Mouse (Mus musculus): Measurements from ENCODE around the gene Phf13.

Phf13 gene

GRCm38 (mm10) chr4:151993035-151993434 lies 3.0 kb downstream of the Phf13 start:
- DNase-seq (ENCODE audit: extremely low read depth, low read depth), result no peak

GRCm38 (mm10) chr4:151992091-151992490 lies 4.0 kb downstream of the Phf13 start:
- DNase-seq (ENCODE audit: extremely low read depth, low read depth), result no peak

- DNase-seq (ENCODE audit: extremely low read depth, low read depth), result no peak
These were observed 7.0 kb downstream of the Phf13 start for GRCm38 (mm10) chr4:151989110-151989488.

- peak; percentile 26 for DNase-seq (ENCODE audit: extremely low read depth, low read depth)
These were observed 7.5 kb downstream of the Phf13 start, which contains the start of gene Thap3 for GRCm38 (mm10) chr4:151988342-151989109. TSS of gene Thap3 (minus strand) at chr4:151988997.

GRCm38 (mm10) chr4:151988014-151988341 lies 8.1 kb downstream of the Phf13 start:
- DNase-seq (ENCODE audit: extremely low read depth, low read depth), result no peak

- DNase-seq (ENCODE audit: extremely low read depth, low read depth), result no peak
These were observed 9.4 kb downstream of the Phf13 start for GRCm38 (mm10) chr4:151986650-151987049.

GRCm38 (mm10) chr4:151985886-151986285 lies 10.2 kb downstream of the Phf13 start:
- no peak for DNase-seq (ENCODE audit: extremely low read depth, low read depth)

GRCm38 (mm10) chr4:151983560-151983959 lies 12.5 kb downstream of the Phf13 start:
- DNase-seq (ENCODE audit: extremely low read depth, low read depth), result no peak

- no peak for DNase-seq (ENCODE audit: extremely low read depth, low read depth)
These were observed 13.0 kb downstream of the Phf13 start for GRCm38 (mm10) chr4:151983043-151983442.

- DNase-seq (ENCODE audit: extremely low read depth, low read depth), result no peak
These were observed 14.7 kb downstream of the Phf13 start for GRCm38 (mm10) chr4:151981363-151981762.

GRCm38 (mm10) chr4:151980699-151981098 lies 15.4 kb downstream of the Phf13 start:
- no peak for DNase-seq (ENCODE audit: extremely low read depth, low read depth)

GRCm38 (mm10) chr4:151977748-151978147 lies 18.3 kb downstream of the Phf13 start:
- no peak for DNase-seq (ENCODE audit: extremely low read depth, low read depth)

GRCm38 (mm10) chr4:151975441-151975840 lies 20.6 kb downstream of the Phf13 start:
- no peak for DNase-seq (ENCODE audit: extremely low read depth, low read depth)

- DNase-seq (ENCODE audit: extremely low read depth, low read depth), result no peak
These were observed 23.7 kb downstream of the Phf13 start for GRCm38 (mm10) chr4:151972221-151972967.

- no peak for DNase-seq (ENCODE audit: extremely low read depth, low read depth)
These were observed 27.7 kb downstream of the Phf13 start for GRCm38 (mm10) chr4:151968204-151968921.

GRCm38 (mm10) chr4:151962817-151963216 lies 33.2 kb downstream of the Phf13 start:
- DNase-seq (ENCODE audit: extremely low read depth, low read depth), result peak; percentile 87

GRCm38 (mm10) chr4:151960513-151960854 lies 35.6 kb downstream of the Phf13 start:
- DNase-seq (ENCODE audit: extremely low read depth, low read depth), result peak; percentile 95

GRCm38 (mm10) chr4:151959849-151960512 lies 36.1 kb downstream of the Phf13 start:
- no peak for DNase-seq (ENCODE audit: extremely low read depth, low read depth)

GRCm38 (mm10) chr4:151957584-151958315 lies 38.3 kb downstream of the Phf13 start:
- DNase-seq (ENCODE audit: extremely low read depth, low read depth), result no peak

- no peak for DNase-seq (ENCODE audit: extremely low read depth, low read depth)
These were observed 40.3 kb downstream of the Phf13 start for GRCm38 (mm10) chr4:151955791-151956190.

GRCm38 (mm10) chr4:151953209-151953608 lies 42.8 kb downstream of the Phf13 start:
- DNase-seq (ENCODE audit: extremely low read depth, low read depth), result no peak
